Mouse (Mus musculus): ENCODE results near the gene Hoxa13.
A peak's percentile ranks its signal among the peaks of the same experiment; 100 is the strongest.

Gene Hoxa13

DNA sequence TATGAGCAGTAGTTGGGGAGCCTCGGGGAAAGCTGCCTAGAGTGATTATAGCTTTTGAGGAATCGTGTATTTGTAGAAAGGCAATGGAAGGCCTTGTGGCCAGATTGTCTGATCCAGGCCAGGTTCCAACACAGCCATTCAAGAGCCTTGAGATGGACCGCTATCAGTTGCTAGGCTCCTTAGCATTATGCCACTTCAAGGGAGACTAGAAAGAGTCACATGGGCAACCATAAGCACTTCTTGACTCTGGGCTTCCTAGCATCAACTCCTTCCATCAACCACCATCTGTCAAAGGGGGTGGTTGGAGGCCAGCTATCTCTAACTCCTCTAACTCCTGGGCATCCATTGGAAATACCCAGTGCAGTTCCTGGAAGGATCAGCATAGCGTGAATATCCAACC is 10.9 kb downstream of the Hoxa13 start:
- DNase-seq (ENCODE audit: low spot score) = no peak

DNA sequence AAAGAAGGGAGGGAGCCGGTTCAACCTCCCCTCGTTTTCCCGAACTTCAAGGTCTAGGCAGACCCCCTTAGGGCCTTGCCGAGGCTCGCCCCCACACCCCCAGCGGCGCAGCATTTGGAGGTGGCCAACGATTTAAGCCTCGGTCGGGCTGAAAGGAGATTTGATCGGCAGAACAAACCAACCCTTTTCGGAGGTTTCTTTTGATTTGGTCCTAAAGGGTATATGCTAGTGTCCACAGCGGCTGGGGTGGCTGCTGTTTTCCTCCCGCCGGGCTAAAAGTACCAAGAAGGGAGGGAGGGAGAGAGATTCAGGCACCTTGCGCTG is 11.3 kb downstream of the Hoxa13 start:
- DNase-seq (ENCODE audit: low spot score) = no peak

GRCm38 (mm10) chr6:52248638-52249414 is 11.9 kb downstream of the Hoxa13 start:
- DNase-seq (ENCODE audit: low spot score) = no peak

- DNase-seq (ENCODE audit: low spot score) = no peak
These were observed 12.7 kb downstream of the Hoxa13 start for GRCm38 (mm10) chr6:52247766-52248637.

DNA sequence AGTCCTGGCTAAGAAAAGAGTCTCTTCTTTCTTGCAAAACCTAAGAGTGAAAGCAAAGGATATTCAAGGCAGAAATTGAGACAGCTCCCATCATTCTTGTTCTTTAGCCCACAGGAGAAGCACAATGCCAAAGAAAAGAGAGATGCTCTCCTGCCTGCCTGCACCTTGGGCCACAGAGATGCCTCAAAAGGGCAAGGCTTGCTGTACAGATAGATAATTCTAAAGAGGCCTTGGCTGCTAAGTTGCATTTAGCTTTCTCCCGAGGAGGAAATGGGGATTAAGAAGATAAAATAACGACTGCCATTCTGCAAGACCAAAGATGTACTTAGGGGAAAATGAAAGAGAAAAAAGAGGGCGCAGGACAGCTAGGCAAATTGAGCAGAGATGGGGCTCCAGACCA is 13.8 kb downstream of the Hoxa13 start:
- DNase-seq (ENCODE audit: low spot score) = no peak

DNA sequence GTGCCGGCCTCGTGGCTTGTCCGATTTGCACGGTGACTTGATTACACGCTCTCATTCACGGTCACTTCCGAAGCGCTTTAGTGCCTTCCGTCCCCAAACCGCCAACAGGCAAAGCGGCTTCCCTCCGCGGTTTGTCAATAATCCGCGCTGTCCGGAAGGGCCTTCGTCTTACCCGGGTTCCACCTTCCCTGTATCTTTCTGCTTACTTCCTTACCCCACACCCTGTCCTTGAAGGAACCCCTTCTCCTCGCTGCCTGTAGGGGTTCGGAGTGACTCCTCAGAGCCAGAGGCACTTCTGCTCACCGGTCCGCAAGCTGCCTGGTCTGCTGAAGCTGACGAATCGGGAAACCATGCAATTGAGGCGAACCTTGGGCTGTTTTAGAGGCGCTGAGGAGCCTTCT is 14.3 kb downstream of the Hoxa13 start:
- DNase-seq (ENCODE audit: low spot score) = no peak

- no peak for DNase-seq (ENCODE audit: low spot score)
These were observed 14.9 kb downstream of the Hoxa13 start, which contains the start of gene Hoxa11 for GRCm38 (mm10) chr6:52245757-52246142. Hoxa11 (minus strand) TSS chr6:52245810.

DNA sequence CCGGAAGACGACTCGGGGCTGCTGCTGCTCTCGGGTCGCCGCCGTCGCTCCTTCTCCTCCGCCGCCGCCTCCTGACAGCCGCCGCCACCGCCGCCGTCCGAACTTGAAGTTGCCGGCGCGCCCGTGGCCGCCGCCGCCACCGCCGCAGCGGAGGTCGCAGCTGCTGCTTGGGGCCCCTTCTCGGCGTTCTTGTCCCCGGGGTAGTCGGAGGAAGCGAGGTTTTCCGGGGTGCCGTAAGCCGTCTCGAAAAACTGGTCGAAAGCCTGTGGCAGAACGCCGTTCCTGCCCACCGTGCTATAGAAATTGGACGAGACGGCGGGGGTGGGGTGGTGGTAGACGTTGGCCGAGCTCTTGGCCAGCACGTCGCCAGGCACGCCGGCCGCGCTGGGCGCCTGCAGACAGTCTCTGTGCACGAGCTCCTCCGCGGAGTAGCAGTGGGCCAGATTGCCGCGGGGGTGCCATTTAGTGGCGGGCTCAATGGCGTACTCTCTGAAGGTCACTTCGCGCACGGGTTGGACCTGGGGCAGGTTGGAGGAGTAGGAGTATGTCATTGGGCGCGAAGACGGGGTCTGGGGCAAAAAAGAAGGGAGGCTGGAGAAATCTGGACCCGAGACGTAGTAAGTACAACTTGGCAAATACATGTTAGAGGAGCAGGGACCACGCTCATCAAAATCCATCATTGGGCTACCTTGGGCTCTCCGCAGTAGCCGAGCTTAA is 15.5 kb downstream of the Hoxa13 start:
- DNase-seq (ENCODE audit: low spot score) = no peak

- DNase-seq (ENCODE audit: low spot score) = no peak
These were observed 16.1 kb downstream of the Hoxa13 start for GRCm38 (mm10) chr6:52244471-52245039.

- DNase-seq (ENCODE audit: low spot score) = no peak
These were observed 17.0 kb downstream of the Hoxa13 start for GRCm38 (mm10) chr6:52243681-52244121.

- DNase-seq (ENCODE audit: low spot score) = no peak
These were observed 17.8 kb downstream of the Hoxa13 start for GRCm38 (mm10) chr6:52242801-52243332.

DNA sequence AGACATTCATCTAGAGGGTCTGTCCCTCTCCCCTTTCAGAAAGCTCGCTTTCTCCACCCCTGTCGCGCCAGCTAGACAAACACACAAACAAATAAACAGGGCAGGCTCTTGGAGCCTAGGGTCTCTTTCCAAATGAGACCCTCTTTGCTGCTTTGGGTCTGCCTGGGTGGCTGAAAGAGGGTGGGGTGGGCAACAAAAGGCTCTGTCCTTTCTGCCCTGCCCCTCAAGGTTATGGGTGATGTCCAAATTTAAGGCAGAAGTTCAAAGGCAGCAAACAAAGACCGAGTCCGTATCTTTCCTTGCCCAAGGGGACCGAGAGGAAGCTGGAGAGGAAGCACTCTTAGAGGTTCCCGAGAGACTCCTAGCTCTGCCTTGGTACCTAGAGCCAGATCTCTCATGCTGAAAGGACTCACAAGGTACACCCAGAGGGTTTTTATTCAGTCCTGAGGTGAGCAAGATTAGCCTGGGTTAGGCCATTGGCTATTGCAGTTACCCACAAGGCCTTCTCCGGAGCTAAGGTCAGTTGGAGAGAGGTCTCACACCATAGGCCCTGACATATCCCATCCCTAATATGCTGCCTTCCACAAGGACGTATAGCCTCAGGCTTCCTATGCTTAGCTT is 19.6 kb downstream of the Hoxa13 start:
- no peak for DNase-seq (ENCODE audit: low spot score)

DNA sequence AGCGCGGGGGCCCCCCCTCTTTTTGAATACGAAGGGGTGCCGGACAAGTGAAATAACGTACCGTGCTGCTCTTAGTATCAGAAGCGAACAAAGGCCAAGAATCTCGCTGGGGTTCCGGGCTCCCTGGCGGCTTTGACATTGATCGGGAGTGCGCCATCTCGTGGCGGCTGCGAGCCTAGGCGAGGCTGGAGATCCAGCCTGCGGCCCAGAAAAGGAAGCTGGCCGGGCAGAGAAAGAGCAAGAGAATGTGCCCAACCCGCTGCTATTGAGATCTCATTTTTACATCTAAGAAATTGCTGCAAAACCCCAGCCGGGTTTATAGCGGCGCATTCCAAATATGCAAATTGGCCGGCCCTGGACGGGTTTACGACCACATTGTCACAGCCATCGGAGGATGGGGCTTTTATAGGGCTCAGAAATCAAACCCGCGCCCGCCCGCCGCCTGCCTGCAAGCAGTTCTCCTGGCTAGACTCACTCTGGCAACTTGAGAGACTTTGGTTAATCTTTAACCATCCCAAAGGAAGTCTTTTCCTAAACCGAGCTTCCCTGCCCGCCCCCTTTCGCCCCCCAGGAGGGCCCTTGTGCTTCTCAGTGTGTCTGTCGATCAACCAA is 20.2 kb downstream of the Hoxa13 start, which contains the start of gene Hoxa10:
Gene Hoxa10, minus strand, starts transcription at position 466 of the 612 bp plus-strand sequence.
- DNase-seq (ENCODE audit: low spot score) = peak; percentile 76

GRCm38 (mm10) chr6:52239625-52240388 is 20.9 kb downstream of the Hoxa13 start:
- DNase-seq (ENCODE audit: low spot score) = no peak

- DNase-seq (ENCODE audit: low spot score) = no peak
These were observed 21.7 kb downstream of the Hoxa13 start for GRCm38 (mm10) chr6:52238976-52239375.

GRCm38 (mm10) chr6:52238155-52238545 is 22.5 kb downstream of the Hoxa13 start:
- no peak for DNase-seq (ENCODE audit: low spot score)

GRCm38 (mm10) chr6:52237346-52238154 is 23.1 kb downstream of the Hoxa13 start:
- no peak for DNase-seq (ENCODE audit: low spot score)

DNA sequence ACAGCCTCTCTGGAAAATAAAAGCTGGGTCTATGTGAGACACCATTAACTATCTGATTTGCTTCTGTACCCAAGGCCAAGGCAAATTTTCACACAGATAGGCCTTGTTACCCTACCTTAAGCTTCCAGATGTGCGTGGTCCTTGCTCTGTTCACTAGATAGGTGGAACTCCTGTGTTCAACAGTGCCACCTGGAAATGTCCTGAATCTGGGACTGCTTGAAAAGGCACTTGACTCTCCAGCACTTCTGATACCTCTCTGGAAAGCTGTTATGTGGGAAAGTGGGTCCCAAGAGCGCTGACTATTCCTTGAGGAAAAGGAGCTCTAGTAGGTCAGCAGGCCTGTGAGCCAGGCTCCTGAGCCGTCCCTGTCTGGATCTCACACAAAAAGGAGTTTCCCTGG is 23.9 kb downstream of the Hoxa13 start:
- DNase-seq (ENCODE audit: low spot score) = no peak

DNA sequence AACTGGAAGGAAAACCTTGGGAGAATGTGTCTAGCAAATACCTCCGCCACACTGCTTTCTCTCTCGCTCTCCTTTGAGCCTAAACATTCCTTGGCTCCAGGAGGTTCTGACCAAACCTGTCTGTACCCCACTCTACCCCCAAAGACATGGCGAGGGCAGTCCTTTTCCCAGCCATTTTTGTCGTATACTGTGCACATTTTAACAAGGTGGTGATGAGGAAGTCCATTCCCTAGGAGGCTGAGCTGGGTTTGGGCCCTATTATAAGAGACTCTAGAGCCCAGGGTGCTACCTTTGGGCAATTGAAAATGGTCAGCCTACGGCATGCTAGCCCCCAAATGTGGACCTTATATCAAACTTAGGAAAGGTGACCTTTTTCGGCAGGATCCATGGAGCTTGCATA is 24.8 kb downstream of the Hoxa13 start:
- DNase-seq (ENCODE audit: low spot score) = no peak
